Mouse (Mus musculus): ENCODE measurements at regions not wholly inside any gene's neighbourhood (a gene's known extent, or its start where the extent isn't known, plus 50 kb on each side); places are given as distances from the start of the nearest gene placed in this dataset.

GRCm38 (mm10) chr2:48493574-48493973 lies 320.3 kb upstream of the Acvr2a start:
- ATAC-seq (replicated peaks; ENCODE audit: extremely low read depth, insufficient read depth, low FRiP score), result no peak
- no peaks in the 10 kb centered on the region for H3K4me1 ChIP-seq (ENCODE audit: control insufficient read depth, insufficient read depth, low read length)
- H3K9ac ChIP-seq (ENCODE audit: low read length), result no peak overlapping the region
- no peak overlapping the region for H3K4me2 ChIP-seq (ENCODE audit: low read depth, low read length)
- H3K9me3 ChIP-seq (replicated peaks; ENCODE audit: control insufficient read depth, low read length), result no peaks in the 10 kb centered on the region
- H3K36me3 ChIP-seq (ENCODE audit: control insufficient read depth, insufficient read depth), result no peaks in the 10 kb centered on the region
- 45% methylated on average over 3 of the region's 3 CpGs for WGBS
- H3K27me3 ChIP-seq (ENCODE audit: control insufficient read depth, insufficient read depth, low read length), result no peaks in the 10 kb centered on the region
- no peak overlapping the region for H3K27ac ChIP-seq (ENCODE audit: low read length)
- no peak overlapping the region for H3K4me3 ChIP-seq (ENCODE audit: low read length)

GRCm38 (mm10) chr2:48494065-48494464 lies 319.8 kb upstream of the Acvr2a start:
- Histone ChIP-seq H3K27me3 (ENCODE audit: control insufficient read depth, insufficient read depth, low read length) (no peaks in the 10 kb centered on the region), H3K4me3 (ENCODE audit: low read length) (no peak overlapping the region), H3K4me1 (ENCODE audit: control insufficient read depth, insufficient read depth, low read length) (no peaks in the 10 kb centered on the region), H3K9me3 (replicated peaks; ENCODE audit: control insufficient read depth, low read length) (no peaks in the 10 kb centered on the region), H3K36me3 (ENCODE audit: control insufficient read depth, insufficient read depth) (no peaks in the 10 kb centered on the region), H3K9ac (ENCODE audit: low read length) (no peak overlapping the region), H3K27ac (ENCODE audit: low read length) (no peak overlapping the region), H3K4me2 (ENCODE audit: low read depth, low read length) (no peak overlapping the region)
- WGBS, result 49% methylated on average over 2 of the region's 2 CpGs
- ATAC-seq (replicated peaks; ENCODE audit: extremely low read depth, insufficient read depth, low FRiP score), result no peak

- no peaks in the 10 kb centered on the region for H3K9me3 ChIP-seq (replicated peaks; ENCODE audit: control insufficient read depth, low read length)
- H3K36me3 ChIP-seq (ENCODE audit: control insufficient read depth, insufficient read depth), result no peaks in the 10 kb centered on the region
- no peaks in the 10 kb centered on the region for H3K27me3 ChIP-seq (ENCODE audit: control insufficient read depth, insufficient read depth, low read length)
- 79% methylated on average over 3 of the region's 3 CpGs for WGBS
- no peak for ATAC-seq (replicated peaks; ENCODE audit: extremely low read depth, insufficient read depth, low FRiP score)
- H3K4me3 ChIP-seq (ENCODE audit: low read length), result no peak overlapping the region
- no peak overlapping the region for H3K4me2 ChIP-seq (ENCODE audit: low read depth, low read length)
- no peaks in the 10 kb centered on the region for H3K4me1 ChIP-seq (ENCODE audit: control insufficient read depth, insufficient read depth, low read length)
- no peak overlapping the region for H3K27ac ChIP-seq (ENCODE audit: low read length)
- H3K9ac ChIP-seq (ENCODE audit: low read length), result no peak overlapping the region
These were observed 319.3 kb upstream of the Acvr2a start for GRCm38 (mm10) chr2:48494632-48495031.

GRCm38 (mm10) chr2:48498047-48498723 lies 315.7 kb upstream of the Acvr2a start:
- no peak overlapping the region for H3K9ac ChIP-seq (ENCODE audit: low read length)
- no peaks in the 10 kb centered on the region for H3K36me3 ChIP-seq (ENCODE audit: control insufficient read depth, insufficient read depth)
- no peaks in the 10 kb centered on the region for H3K4me1 ChIP-seq (ENCODE audit: control insufficient read depth, insufficient read depth, low read length)
- H3K9me3 ChIP-seq (replicated peaks; ENCODE audit: control insufficient read depth, low read length), result no peaks in the 10 kb centered on the region
- no peak overlapping the region for H3K4me2 ChIP-seq (ENCODE audit: low read depth, low read length)
- H3K27me3 ChIP-seq (ENCODE audit: control insufficient read depth, insufficient read depth, low read length), result no peaks in the 10 kb centered on the region
- 77% methylated on average over 5 of the region's 5 CpGs for WGBS
- ATAC-seq (replicated peaks; ENCODE audit: extremely low read depth, insufficient read depth, low FRiP score), result no peak
- H3K4me3 ChIP-seq (ENCODE audit: low read length), result no peak overlapping the region
- no peak overlapping the region for H3K27ac ChIP-seq (ENCODE audit: low read length)

GRCm38 (mm10) chr2:48499396-48499795 lies 314.5 kb upstream of the Acvr2a start:
- Histone ChIP-seq H3K9ac (ENCODE audit: low read length) (no peak overlapping the region), H3K27ac (ENCODE audit: low read length) (no peak overlapping the region), H3K36me3 (ENCODE audit: control insufficient read depth, insufficient read depth) (no peaks in the 10 kb centered on the region), H3K4me1 (ENCODE audit: control insufficient read depth, insufficient read depth, low read length) (no peaks in the 10 kb centered on the region), H3K27me3 (ENCODE audit: control insufficient read depth, insufficient read depth, low read length) (no peaks in the 10 kb centered on the region), H3K4me3 (ENCODE audit: low read length) (no peak overlapping the region), H3K4me2 (ENCODE audit: low read depth, low read length) (no peak overlapping the region), H3K9me3 (replicated peaks; ENCODE audit: control insufficient read depth, low read length) (no peaks in the 10 kb centered on the region)
- 67% methylated on average over 6 of the region's 6 CpGs for WGBS
- no peak for ATAC-seq (replicated peaks; ENCODE audit: extremely low read depth, insufficient read depth, low FRiP score)

- no peak for ATAC-seq (replicated peaks; ENCODE audit: extremely low read depth, insufficient read depth, low FRiP score)
- H3K27me3 ChIP-seq (ENCODE audit: control insufficient read depth, insufficient read depth, low read length), result no peaks in the 10 kb centered on the region
- no peaks in the 10 kb centered on the region for H3K4me1 ChIP-seq (ENCODE audit: control insufficient read depth, insufficient read depth, low read length)
- no peak overlapping the region for H3K27ac ChIP-seq (ENCODE audit: low read length)
- H3K4me2 ChIP-seq (ENCODE audit: low read depth, low read length), result no peak overlapping the region
- no peak overlapping the region for H3K4me3 ChIP-seq (ENCODE audit: low read length)
- H3K36me3 ChIP-seq (ENCODE audit: control insufficient read depth, insufficient read depth), result no peaks in the 10 kb centered on the region
- H3K9me3 ChIP-seq (replicated peaks; ENCODE audit: control insufficient read depth, low read length), result no peaks in the 10 kb centered on the region
- H3K9ac ChIP-seq (ENCODE audit: low read length), result no peak overlapping the region
- 46% methylated on average over 2 of the region's 2 CpGs for WGBS
These were observed 312.5 kb upstream of the Acvr2a start for GRCm38 (mm10) chr2:48501387-48501786.

- H3K27me3 ChIP-seq (ENCODE audit: control insufficient read depth, insufficient read depth, low read length), result no peaks in the 10 kb centered on the region
- H3K4me2 ChIP-seq (ENCODE audit: low read depth, low read length), result no peak overlapping the region
- H3K27ac ChIP-seq (ENCODE audit: low read length), result no peak overlapping the region
- ATAC-seq (replicated peaks; ENCODE audit: extremely low read depth, insufficient read depth, low FRiP score), result no peak
- no peak overlapping the region for H3K9ac ChIP-seq (ENCODE audit: low read length)
- no peaks in the 10 kb centered on the region for H3K36me3 ChIP-seq (ENCODE audit: control insufficient read depth, insufficient read depth)
- no peaks in the 10 kb centered on the region for H3K4me1 ChIP-seq (ENCODE audit: control insufficient read depth, insufficient read depth, low read length)
- H3K4me3 ChIP-seq (ENCODE audit: low read length), result no peak overlapping the region
- H3K9me3 ChIP-seq (replicated peaks; ENCODE audit: control insufficient read depth, low read length), result no peaks in the 10 kb centered on the region
These were observed 300.1 kb upstream of the Acvr2a start for GRCm38 (mm10) chr2:48513848-48514247.

- Histone ChIP-seq H3K4me3 (ENCODE audit: low read length) (no peak overlapping the region), H3K27ac (ENCODE audit: low read length) (no peak overlapping the region), H3K4me1 (ENCODE audit: control insufficient read depth, insufficient read depth, low read length) (no peaks in the 10 kb centered on the region), H3K36me3 (ENCODE audit: control insufficient read depth, insufficient read depth) (no peaks in the 10 kb centered on the region), H3K9ac (ENCODE audit: low read length) (no peak overlapping the region), H3K4me2 (ENCODE audit: low read depth, low read length) (no peak overlapping the region), H3K9me3 (replicated peaks; ENCODE audit: control insufficient read depth, low read length) (no peaks in the 10 kb centered on the region), H3K27me3 (ENCODE audit: control insufficient read depth, insufficient read depth, low read length) (no peaks in the 10 kb centered on the region)
- ATAC-seq (replicated peaks; ENCODE audit: extremely low read depth, insufficient read depth, low FRiP score), result no peak
- WGBS, result 68% methylated on average over 5 of the region's 5 CpGs
These were observed 294.0 kb upstream of the Acvr2a start for GRCm38 (mm10) chr2:48519838-48520404.

GRCm38 (mm10) chr2:48520535-48520971 lies 293.4 kb upstream of the Acvr2a start:
- Histone ChIP-seq H3K4me2 (ENCODE audit: low read depth, low read length) (no peak overlapping the region), H3K4me1 (ENCODE audit: control insufficient read depth, insufficient read depth, low read length) (no peaks in the 10 kb centered on the region)

More at GRCm38 (mm10) chr2:48520535-48520971, 293.4 kb upstream of the Acvr2a start:
- H3K4me3 ChIP-seq (ENCODE audit: low read length), result no peak overlapping the region
- H3K27me3 ChIP-seq (ENCODE audit: control insufficient read depth, insufficient read depth, low read length), result no peaks in the 10 kb centered on the region
- no peaks in the 10 kb centered on the region for H3K36me3 ChIP-seq (ENCODE audit: control insufficient read depth, insufficient read depth)
- no peak for ATAC-seq (replicated peaks; ENCODE audit: extremely low read depth, insufficient read depth, low FRiP score)
- no peak overlapping the region for H3K27ac ChIP-seq (ENCODE audit: low read length)
- H3K9me3 ChIP-seq (replicated peaks; ENCODE audit: control insufficient read depth, low read length), result no peaks in the 10 kb centered on the region
- H3K9ac ChIP-seq (ENCODE audit: low read length), result no peak overlapping the region
- 73% methylated on average over 2 of the region's 2 CpGs for WGBS
